Mouse (Mus musculus): ENCODE results near the gene Tmem214.

Gene Tmem214

DNA sequence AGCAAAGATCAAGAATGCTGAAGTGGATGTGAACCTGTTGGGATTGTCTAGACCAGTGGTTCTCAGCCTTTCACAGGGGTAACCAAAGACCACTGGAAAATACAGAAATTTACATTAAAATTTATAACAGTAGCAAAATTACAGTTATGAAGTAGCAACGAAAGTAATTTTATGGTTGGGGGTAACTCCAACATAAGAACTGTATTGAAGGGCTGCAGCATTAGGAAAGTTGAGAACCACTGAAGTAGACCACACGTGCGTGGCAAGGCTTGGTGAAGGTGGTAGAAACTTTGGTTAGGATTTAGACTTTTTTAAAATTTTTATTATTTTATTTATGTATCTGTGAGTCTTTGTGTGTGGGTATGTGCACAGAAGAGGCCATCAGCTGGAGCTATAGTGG, at the start of gene Tmem214:
TSS of gene Tmem214 (plus strand) at position 301 of the 400 bp plus-strand sequence.
- no peak for DNase-seq (ENCODE audit: low spot score in 2 of 2)

DNA sequence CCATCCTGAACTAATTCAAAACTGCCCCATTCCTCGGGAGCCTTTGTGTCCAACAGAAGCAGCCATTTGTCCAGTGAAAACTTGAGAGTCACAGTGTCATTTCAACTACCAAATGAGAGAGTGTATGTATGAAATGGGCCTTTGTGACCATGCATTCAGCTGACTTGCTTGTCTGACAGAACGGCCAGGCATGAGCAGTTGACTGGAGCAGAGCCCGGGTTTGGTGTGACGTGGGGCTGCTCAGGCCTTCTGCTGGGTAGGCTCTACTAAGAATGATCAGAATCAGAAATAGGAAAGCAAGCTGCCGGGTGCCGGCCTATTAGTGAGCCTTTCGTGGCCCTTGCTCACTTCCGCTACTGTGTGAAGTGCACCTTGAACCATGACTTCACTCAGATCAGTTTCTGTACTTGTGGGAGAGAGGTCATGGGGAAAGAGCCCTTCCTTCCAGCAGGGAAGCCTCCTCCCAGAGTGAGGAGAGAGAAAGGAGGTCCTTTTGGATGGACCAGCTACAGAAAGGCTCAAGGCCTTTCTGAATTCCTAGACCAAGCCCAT, 49.0 kb upstream of the Tmem214 start:
- no peak for DNase-seq (ENCODE audit: low spot score in 2 of 2)

DNA sequence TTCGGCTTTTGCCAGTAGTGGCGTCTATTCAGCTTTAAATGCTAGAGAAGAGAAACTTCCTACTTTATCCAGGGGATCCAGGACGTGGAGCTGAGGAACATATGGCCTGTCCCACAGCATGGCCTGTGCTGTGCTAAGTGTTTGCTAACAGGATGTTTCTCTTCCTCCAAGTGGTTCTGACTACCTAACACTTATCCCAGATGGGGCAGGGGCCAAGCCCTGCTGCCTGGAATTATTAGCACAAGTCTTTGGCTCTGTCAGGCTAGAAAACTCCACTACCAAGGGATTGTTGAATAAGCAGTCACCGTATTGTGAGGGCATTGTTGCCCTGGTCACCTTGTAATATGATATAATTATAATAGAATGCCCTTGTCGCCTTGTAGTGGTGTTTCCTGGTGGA, 45.1 kb upstream of the Tmem214 start:
- DNase-seq (ENCODE audit: low spot score in 2 of 2): no peak

DNA sequence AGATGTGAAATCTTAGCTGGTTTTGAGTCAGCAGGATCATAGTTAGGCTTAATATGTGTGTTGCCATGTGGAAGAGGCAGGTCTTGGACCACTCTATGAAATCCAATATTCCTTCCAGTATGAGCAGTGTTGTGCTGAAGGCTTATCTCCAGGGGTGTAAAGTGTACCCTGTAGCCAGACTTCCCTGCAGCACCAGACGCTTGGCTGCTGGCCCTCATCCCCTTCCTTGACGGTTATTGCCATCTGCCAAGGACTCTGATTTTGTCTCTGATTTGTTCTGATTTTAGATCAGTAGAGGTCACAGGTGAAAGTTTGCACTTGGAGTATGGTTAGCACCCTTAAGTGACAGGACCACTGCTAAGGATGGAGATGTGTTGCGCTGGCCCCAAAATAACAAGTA, 44.7 kb upstream of the Tmem214 start:
- no peak for DNase-seq (ENCODE audit: low spot score in 2 of 2)

DNA sequence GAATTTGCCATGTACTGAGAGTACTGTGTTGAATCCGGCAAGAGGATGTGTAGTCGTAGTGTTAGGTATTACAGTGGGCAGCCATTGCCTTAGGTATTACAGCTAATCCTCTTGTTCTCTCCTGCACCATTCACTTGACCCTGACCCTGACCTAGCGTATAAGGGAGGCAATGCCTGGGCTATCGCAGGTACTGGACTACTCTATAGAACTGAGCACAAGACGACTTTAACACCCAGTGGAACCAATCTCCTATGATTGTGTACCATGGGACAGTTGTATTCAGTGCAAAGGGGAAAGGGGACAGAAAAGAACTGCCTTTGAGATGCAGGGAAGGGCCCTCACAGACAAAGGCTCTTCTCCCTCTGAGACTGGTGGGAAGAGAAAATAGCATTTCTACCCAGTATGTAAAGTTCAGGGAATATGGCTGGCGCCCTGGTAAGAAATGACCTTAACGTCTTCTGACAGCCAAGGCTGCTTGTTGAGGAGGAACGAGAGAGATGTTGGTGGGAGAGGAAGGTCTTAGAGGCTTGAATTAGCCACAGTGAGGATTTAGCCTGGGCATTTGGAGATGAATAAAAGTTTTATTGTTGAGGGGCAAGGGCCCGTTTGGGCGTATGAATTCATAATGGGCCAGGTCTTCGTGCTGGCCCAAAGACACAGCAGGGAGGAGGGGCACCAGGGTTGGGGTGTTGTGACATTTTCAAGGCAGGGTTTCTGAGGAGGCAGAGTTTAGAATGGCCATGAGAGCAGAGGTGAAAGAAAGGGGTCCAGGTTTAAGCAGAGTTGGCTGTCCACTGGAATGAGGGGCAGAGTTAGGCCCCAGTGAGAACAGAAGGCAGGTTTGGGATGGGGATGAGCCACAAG, 43.5 kb upstream of the Tmem214 start:
- DNase-seq (ENCODE audit: low spot score in 2 of 2): no peak

DNA sequence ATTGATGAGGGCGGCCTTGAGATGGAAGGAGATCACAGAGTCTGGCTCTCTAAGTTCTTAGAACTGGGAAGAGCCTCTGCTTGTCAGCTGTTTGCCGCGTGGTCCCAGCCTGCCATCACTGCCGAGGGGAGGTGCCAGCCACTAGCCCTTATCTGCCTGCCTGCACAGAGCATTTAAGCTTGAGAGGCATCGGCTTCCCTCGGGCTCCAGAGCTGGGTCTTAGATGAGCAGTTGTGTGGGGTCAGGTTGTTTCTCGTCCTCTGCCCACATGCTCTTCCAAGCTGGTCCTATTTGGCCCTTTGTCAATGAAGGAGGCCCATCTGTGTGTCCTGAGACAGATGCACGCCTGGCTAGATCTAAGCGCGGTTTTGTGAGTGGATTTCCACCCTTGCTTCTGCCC, 42.6 kb upstream of the Tmem214 start:
- DNase-seq (ENCODE audit: low spot score in 2 of 2): no peak

DNA sequence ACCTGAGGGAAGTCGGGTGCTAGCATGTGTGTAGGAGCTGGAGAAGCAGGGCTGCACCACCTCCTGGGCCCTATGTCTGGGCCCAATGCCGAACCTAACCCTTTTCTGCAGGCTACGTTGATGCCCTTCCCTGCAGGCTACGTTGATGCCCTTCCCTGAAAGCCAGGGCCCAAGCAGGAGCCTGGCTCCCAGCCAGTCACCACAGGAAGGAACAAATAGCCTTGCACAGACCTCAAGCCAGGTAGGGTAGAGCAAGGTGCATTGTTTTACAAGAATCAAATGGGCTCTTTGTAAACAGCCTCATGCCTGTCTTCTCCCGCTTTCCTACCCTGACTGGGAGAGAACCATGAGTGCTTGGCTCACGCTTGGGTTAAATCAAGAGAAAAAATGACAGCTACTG, 42.0 kb upstream of the Tmem214 start:
- no peak for DNase-seq (ENCODE audit: low spot score in 2 of 2)

DNA sequence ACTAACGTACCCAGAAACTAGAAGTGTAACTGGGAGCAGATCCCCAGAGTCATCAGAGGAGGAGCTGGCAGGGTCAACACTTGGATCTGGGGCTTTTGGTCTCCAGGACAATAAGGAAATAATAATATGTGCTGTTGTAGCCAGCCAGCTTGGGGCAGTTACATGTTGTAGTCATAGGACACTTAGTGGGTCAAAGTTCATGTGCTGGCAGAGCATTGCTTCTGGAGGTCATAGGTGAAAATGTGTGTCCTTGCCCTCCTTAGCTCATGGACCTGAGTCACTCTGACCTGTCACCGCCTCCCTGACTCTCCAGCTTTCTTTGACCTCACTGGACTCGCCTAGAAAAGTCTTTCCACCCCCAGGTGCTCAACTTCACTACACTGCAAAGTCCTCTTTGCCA, 34.4 kb upstream of the Tmem214 start:
- DNase-seq (ENCODE audit: low spot score in 2 of 2): no peak

DNA sequence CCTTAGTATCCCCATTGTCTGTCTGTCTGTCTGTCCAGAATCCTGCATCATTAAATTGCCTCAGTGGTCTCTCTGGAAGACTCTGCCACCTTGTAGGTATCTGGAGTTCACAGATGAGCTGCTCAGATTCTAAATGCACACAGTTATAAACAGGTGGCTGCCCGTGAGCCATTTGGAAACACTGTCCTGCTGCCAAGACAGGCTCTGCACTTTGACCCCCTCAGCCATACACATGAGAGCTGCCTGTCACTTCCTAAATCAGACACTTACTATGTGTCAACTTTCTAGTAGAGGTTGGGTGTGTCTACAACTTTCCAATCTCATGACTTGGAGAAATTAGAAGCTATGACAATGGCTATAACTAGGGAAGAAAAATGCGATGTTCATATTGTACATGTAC, 28.1 kb upstream of the Tmem214 start:
- DNase-seq (ENCODE audit: low spot score in 2 of 2): no peak

DNA sequence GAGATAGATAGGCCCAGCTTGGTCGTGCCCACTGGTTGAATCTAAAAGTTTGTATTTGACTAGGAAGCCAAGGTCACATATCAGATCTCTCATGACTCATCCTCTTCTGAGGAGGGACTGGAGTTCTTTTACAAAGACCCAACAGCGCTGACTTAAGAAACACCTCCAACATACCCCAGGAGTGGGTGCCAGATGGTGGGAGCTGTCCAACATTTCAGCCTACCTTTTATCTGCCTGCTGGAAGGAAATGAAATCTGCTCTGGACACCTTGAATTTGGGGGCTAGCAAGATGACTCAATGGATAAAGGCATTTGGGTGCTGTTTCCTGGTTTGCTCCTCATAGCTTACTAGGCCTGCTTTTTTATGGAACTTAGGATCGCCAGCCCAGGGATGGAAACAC, 25.9 kb upstream of the Tmem214 start:
- no peak for DNase-seq (ENCODE audit: low spot score in 2 of 2)

DNA sequence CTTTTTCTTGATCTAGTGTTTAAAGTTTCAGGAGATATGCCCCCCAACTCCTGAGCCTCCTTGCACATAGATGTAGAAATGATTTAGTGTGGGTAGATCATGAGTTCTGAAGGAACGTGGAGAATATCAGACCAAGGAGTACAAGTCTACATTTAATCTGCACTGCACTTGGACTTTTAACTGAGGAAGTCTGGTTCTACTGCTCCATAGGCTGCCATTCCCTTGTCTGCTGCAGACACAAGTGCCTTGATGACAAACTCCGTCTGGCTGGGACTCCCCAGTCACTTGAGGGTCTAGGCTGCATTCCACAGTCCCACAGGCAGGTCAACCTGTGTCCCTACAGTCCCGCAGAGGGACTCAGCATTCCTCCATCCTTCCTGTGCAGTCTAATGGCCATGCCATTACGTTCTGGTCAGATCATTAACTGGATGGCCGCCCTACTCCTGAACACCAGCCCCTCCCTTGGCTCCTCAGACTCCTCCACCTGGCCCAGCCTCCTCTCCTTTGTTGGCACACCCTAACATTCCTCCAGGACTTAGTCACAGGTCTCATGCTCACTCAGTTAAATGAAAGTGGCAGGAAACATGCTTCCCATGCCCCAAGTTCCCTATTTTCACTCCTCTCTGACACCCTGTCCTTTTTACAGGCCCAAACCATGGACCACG, 17.8 kb upstream of the Tmem214 start:
- DNase-seq (ENCODE audit: low spot score in 2 of 2): no peak

DNA sequence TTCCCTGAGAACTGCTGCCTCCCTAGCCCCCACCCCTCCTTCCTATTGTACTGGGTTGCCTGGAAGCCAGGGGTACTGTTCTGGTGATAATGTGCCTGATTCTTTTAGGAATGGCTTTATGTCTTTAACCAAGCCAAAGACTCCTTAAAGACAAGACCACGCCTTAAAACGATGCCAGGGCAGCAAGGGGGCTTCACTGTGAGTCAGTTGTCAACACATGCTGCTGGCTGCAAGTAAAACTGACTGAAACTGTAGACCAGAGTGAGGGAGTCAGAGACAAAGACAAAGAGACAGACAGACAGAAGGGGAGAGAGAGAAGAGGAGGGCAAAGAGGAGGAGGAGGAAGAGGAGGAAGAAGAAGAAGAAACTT, 17.3 kb upstream of the Tmem214 start:
- no peak for DNase-seq (ENCODE audit: low spot score in 2 of 2)

DNA sequence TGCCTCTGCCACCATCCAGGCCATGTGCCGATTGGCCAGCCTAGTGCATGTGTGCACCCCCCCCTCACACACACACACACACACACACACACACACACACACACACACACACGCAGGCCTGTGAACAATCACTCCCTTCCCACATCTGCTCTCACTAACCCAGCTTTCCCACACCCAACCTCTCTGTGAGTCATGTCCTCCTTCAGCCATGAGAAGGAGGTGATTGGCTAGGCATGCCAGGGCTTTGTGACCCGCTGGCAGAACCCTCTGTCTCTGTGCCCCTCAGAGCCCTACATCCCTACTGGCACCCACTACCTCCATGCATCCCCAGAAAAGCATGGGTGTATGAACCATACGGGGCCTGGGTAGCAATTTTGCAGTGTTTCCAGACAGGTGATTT, 14.3 kb upstream of the Tmem214 start:
- no peak for DNase-seq (ENCODE audit: low spot score in 2 of 2)

DNA sequence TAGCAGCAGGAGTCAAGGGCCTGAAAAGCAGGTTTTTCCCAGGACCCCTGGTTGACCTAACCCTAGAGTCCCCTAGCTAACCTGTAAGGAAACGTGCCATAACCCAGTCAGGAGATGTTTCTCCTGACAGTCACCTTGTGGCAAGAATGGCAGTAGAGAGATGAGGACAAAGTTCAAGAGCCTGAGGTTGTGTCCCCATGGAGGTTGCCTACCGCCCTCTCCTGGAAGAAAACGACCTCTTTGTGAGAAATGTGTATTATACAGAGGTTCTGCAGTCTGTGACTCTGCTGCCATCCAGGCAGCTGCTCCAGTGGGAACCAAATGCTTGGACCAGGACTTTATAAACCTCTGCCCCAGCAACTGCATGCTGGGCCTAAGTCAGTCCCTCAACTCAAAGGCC, 12.1 kb upstream of the Tmem214 start:
- no peak for DNase-seq (ENCODE audit: low spot score in 2 of 2)

DNA sequence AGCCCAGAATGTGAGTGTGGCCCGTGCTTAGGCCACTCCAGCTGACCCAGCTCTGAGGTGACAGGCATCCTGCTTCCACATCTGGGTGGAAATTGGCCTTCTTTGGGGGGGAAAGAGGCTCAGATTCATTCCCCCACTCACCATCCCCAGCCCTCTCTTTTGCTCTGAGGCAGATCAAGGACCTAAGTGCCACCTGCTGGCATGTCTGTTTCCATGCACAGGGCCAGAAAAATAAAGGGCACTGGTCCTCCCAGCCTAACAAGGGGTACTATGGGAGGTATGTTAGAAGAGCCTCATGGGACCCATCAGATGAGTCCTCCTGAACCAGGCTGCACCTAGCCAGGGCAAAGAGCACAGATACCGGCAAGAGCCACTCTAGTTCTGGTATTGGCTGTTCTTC, 11.7 kb upstream of the Tmem214 start:
- no peak for DNase-seq (ENCODE audit: low spot score in 2 of 2)

DNA sequence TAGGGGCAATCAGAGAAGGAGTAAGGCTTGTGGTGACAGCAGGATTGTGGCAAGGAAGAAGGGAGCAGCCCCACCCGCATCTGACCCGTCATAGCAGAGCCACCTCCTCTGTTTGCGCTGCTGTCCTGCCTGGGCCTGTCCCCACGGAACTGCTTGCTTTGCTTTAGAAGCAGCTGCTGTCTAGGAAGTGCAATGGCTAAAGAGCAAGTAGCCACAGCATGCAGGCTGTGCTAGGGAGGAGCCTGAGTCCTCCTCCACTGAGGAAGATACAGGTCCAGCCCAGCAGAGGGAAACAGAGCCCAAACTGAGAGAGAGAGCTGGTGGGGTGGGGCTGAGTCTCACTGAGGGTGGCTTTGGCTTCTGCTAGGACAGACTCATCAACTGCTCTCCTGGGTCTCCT, 4.0 kb upstream of the Tmem214 start:
- DNase-seq (ENCODE audit: low spot score in 2 of 2): no peak

DNA sequence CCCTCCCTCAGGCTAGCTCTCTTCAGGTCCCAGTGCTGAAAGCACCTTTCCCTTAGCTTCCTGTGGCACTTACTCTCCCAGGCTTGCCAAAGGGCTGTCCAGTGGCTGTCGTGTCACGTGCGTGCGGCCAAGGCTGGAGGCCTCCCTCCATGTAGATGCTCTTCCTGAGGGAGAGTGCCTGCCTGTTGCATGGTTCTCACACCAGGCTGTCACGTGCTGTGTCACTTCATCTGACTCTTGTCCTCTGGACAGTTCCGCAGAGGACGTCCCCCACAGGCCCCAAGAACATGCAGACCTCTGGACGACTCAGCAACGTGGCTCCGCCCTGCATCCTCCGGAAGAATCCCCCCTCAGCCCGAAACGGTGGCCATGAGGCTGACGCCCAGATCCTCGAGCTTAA, 3.5 kb upstream of the Tmem214 start:
- no peak for DNase-seq (ENCODE audit: low spot score in 2 of 2)

DNA sequence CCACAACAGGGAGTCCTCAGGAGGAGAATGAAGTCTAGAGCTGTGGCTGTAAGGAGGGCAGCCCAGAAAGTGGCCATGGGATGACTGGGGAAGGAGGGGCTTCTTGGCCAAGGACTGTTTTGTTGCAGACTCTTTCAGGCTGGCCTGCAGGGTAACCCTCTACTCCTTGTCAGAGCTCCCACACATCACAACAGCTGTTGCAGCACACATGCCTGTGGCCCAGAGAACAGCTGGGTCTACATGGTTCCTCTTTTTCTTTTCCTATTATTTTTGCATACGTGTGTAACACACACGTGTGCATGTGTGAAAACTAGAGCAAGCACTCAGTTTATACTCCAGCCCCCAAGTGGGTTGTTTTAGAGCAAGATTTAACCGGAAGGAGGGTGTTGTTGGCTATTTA, 941 bp upstream of the Tmem214 start:
- DNase-seq (ENCODE audit: low spot score in 2 of 2): no peak

DNA sequence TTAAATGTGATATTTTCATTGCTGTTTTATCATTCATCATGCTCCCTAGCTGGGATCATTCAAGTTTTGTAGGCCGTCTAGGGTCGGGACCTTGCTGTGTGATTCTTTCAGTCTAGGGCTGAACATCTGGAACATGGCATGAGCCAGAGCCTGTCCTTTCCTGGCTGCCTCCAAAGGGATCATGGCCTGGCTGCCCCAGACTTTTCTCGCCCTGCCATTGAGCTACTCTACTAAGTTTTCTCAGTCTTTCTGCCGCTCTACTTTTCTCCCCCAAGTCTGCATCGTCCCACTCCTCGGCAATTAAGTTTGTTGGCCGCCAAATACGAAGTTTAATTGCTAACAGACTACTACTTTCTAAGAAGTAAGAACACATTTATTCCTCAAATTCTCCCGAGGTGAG, 1.2 kb downstream of the Tmem214 start:
- no peak for DNase-seq (ENCODE audit: low spot score in 2 of 2)

DNA sequence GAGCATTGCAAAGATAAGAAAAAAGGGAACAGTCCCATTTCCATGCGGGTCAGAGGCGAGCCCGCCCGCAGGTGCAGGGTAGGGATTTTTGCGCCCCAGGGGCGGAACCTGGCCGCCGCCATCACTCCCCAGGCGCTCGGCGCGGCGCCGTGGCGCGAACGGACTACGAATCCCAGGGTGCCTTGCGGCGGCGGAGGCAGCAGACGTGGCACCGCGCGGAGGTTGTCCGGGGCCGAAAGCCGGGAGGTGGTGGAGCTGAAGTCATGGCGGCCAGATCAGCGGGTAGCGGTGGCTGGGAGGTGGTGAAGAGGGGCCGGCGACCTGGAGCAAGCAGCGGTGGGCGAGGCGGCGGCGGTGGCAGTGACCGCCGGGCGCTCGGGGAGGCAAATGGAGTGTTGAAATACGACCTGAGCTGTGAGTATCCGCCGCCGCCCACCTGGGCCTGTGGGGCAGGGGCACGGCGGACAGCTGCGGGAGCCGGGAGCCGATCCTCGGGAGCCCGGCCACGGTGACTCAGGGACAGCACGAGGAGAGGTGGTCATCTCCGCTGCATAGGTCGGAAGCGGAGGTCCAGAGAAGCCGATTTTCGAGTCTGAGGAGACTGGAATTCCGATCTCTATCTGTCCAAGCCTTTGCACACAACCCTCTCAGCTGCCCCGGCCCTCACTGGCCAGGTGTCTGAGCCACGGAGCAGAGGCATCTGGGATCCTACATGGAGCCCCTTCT, 1.8 kb downstream of the Tmem214 start:
- peak; percentile 80 to 90 for DNase-seq (ENCODE audit: low spot score in 2 of 2)

DNA sequence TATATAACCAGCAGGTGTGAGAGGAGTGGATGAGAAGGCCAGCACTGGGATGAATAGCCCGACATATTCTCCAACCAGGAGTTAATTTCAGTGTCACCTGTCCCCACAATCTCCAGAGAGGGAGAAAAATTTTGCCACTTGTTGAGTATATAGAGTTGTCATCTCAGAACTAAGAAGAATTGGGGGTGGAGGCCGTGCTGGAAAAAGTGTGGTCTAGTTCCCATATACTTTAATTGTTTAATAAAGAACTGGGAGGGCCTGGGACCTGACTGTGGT, 2.3 kb downstream of the Tmem214 start:
- DNase-seq (ENCODE audit: low spot score in 2 of 2): no peak

DNA sequence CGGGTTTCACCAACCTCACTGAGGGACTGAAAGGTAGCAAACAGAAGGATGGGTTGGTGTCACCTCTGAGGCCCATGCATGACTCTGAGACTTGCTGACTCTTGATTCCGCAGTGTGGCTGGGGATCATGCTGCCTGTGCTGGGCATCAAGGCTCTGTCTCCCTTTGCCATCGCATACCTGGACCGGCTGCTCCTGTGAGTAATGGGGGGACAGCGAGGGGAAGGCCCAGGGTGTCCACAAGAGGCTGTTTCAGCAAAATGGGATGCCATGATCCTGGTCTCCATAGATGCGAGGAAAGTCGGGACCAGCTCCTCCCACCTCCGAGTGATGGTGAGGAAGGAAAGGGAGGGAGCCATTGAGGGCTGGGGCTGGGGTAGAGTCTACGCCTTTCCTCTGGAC, 4.8 kb downstream of the Tmem214 start:
- DNase-seq (ENCODE audit: low spot score in 2 of 2): no peak

DNA sequence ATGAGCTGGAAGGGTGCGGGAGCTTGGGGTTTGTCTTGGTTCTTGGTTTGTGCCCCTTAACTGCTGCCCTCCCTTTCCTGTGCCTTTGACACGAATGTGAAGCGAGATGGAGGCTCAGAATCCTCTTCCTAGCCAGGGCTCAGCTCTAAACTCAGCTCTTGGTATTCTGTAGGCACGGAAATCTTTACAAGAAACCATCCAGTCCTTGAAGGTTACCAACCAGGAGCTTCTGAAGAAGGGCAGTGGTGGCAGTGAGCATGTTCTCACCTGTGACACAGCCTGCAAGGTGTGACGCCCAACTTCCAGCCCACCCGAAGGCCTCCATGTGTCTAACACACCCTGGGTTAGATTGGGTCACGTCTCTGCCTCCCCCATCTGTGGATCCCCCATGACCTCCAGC, 6.6 kb downstream of the Tmem214 start:
- DNase-seq (ENCODE audit: low spot score in 2 of 2): no peak
